Mouse (Mus musculus): Measurements from ENCODE around the gene Klf16.
A peak's percentile ranks its signal among the peaks of the same experiment; 100 is the strongest.

GRCm38 (mm10) chr10:80577195-80578130, at the start of gene Klf16:
- TF ChIP-seq POLR2A (IDR thresholded peaks at IDR 0.05; ENCODE audit: insufficient read depth, low read depth, low read length) (peak; percentile 32; the same call in 1 of the 2 replicates), CTCF (IDR thresholded peaks at IDR 0.05; ENCODE audit: insufficient read depth, low read depth, low read length) (no peak)
